Mouse (Mus musculus) testis, adult 2 months (tissue): ENCODE data around the gene Msantd3.

Experiments used
- CTCF ChIP-seq: fragments of 200-500 bp; IDR thresholded peaks from 2 replicates; pipeline ENCODE4 v1.5.1; 2012; ENCODE audit warnings: low read depth, mild to moderate bottlenecking, inconsistent platforms, low read length, moderate library complexity; ENCODE audit not compliant: control insufficient read depth, insufficient read depth, insufficient replicate concordance
- POLR2A ChIP-seq: fragments of 200-500 bp; IDR thresholded peaks from 2 replicates; pipeline ENCODE4 v1.6.1; 2012; ENCODE audit warnings: low read depth, mild to moderate bottlenecking, inconsistent platforms, low read length, moderate library complexity; ENCODE audit not compliant: control insufficient read depth

GRCm38 (mm10) chr4:48610251-48610650 is 70.5 kb downstream of the Msantd3 start:
- no peak for TF ChIP-seq POLR2A
- TF ChIP-seq CTCF = no peak
